Mouse (Mus musculus) spleen, postnatal 10 days (tissue): Measurements from ENCODE around the gene Harbi1.

Source experiments
- DNase-seq, 2 experiments: peaks; one replicate each; pipeline ENCODE4 v3.0.0; 2021 to 2022; ENCODE audit warnings: low spot score in 2 of 2

Gene Harbi1

GRCm38 (mm10) chr2:91714921-91715320 lies 4.3 kb downstream of the Harbi1 start:
- DNase-seq = no peak

- no peak for DNase-seq
These were observed 7.6 kb downstream of the Harbi1 start for GRCm38 (mm10) chr2:91718276-91718675.

DNA sequence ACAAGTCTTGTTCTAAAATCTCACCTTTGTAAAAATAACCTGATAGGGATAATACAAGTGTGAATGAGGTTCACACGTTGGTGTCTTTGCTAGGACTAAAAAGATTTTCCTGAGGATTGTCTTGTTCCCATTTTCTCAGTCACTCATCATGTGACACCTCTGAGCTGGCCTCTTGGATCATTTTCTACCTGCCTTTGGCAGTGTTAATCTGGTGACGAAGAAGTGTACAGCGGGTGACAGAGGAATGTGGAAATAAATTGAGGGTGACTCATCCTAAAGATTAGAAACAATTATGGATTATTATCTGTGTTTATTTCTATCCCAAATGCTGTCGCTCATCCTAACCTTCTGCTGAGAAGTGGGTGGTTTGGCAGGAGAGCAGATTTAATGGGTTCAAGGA lies 12.7 kb downstream of the Harbi1 start:
- DNase-seq = no peak

GRCm38 (mm10) chr2:91723951-91724350 lies 13.3 kb downstream of the Harbi1 start:
- no peak for DNase-seq

- no peak for DNase-seq
These were observed 14.1 kb downstream of the Harbi1 start for GRCm38 (mm10) chr2:91724716-91725115.

- DNase-seq = peak; percentile 16 to 26
These were observed 14.8 kb downstream of the Harbi1 start for GRCm38 (mm10) chr2:91725476-91725875.

DNA sequence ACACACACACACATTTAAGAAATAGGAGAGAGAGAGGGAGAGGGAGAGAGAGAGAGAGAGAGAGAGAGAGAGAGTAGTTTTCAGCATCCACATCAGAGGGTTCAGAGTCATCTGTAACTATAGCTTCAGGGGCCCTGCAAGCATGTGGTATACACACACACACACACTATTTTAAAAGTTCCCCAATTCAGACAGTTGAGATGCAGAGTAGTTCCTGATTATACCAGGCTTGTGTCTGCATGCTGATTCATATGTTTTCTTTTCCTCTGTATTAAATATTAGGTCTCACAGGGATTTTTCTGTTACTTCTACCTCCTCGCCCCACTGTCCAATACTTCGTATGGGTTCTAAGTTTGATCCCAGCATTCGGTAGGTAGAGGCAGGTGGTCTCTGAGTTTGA lies 16.4 kb downstream of the Harbi1 start:
- no peak for DNase-seq

DNA sequence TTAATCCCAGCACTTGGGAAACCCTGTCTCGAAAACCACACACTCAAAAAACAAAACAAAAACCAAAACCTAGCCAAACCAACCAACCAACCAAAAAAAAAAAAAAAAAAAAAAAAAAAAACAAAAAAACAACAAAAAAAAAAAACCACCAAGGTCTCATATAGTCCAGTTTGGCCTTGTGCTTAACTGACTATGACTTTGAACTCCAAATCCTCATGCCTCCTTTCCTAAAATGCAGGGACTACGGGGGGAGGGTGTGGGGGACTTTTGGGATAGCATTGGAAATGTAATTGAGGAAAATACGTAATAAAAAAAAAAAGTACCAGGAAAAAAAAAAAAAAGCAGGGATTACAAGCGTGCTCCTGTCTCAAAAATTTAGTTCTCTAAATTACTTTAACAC lies 18.9 kb downstream of the Harbi1 start:
- DNase-seq = no peak

DNA sequence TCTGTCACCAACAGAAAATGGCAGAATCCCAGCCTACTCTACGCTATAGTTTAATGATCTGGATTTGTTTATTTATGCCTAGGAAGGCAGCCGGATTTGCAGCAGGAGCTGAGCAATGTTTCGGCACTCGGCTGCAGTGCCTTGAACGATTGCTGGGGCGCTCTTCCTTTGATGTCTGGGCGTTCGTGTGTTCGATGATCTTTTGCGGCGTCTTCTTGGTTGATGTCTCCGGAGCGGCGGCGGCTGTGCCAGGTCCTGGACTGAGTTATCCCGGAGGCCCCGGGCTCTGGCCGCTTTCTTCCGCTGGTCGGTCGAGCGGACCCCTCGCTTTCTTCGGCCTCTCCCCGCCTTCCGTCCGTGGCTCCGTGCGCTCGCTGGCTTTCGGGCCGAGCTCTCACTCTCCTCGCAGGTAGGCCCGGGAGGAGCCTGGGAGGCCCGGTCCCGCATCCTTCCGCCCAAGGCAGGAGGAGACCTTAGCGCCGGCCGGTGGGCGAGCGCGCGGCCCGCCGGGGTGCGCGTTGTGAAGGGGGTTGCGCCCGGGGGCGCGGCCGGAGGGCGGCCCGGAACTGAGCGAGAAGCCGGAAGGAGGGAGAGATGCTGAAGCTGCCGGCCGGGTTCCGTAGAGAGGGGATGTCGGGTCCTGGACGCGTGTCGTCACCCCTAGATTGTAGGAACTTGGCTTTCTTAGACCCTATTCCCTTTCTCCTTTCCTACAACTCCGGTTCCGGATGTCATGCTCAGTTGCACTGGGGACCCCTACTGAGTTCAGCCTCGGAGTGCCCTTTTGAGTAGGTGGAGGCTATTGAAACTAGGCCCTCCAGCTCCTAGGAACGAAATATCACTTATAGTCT lies 19.5 kb downstream of the Harbi1 start, which contains the start of gene Ambra1:
Gene Ambra1 (plus strand): TSS at position 164 of the 851 bp plus-strand sequence.
- peak; percentile 79 to 88 for DNase-seq

GRCm38 (mm10) chr2:91735221-91735620 lies 24.6 kb downstream of the Harbi1 start:
- no peak for DNase-seq

- DNase-seq = no peak
These were observed 28.9 kb downstream of the Harbi1 start for GRCm38 (mm10) chr2:91739586-91739985.

DNA sequence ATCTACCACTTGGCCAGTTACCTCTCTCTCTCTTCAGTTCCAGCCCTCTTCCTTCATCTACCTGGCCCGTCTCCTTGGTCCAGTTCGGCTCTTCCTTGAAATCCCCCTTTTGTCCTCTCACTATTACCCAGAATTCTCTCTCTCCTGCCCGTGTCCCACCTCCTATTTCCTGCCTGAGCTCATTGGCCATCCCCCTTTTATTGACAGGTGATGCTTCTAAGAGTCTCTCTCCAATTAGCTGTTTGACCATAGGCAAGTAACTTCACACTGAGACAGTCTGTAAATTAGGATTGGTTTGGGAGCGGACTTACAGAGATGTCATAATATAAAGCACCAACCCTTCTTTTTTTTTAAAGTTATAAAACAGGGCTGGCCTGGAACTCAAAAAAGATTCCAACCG lies 34.0 kb downstream of the Harbi1 start:
- no peak for DNase-seq

DNA sequence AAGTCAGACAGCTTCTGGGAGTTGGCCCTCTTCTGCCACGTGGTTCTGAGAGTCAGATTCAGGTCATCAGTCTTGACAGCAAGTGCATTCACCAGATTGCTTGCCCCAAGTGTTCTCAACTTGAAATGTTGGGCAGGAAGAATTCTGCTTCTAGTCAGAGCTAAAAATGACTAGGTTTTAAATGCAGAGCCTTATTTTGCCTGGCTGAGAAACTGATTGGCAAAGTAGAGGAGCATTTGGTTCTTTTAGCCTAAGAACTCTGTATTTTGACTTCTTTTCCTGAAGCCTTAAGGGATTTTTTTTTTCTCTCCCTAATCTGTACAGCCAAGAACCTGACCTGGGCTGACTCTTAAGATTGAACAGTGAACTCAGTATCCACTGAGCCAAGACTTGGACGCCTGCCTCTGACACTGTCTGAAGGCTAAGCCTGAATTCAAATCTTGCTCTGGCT lies 39.2 kb downstream of the Harbi1 start:
- no peak for DNase-seq
